Mouse (Mus musculus): ENCODE data around the gene Nabp1. TPM values are rescaled to one million over a fixed set of nuclear protein-coding genes. Genes with fewer than 3 reads are reported as not detected.

The Nabp1 gene
- polyA plus RNA-seq, 1 experiment from 2014 or later: 9.6 TPM

Other genes with a start within 250 kb of the Nabp1 start
- 5.6 and 6.5 TPM in 2 replicates for gene Cavin2, start 189.3 kb downstream of the Nabp1 start, polyA plus RNA-seq (2015; fragmentation: Nextera tagmentation; extraction: Ambion mirVana)

Measured in midbrain, embryonic 16.5 days (tissue).